In the genomic region with DNA sequence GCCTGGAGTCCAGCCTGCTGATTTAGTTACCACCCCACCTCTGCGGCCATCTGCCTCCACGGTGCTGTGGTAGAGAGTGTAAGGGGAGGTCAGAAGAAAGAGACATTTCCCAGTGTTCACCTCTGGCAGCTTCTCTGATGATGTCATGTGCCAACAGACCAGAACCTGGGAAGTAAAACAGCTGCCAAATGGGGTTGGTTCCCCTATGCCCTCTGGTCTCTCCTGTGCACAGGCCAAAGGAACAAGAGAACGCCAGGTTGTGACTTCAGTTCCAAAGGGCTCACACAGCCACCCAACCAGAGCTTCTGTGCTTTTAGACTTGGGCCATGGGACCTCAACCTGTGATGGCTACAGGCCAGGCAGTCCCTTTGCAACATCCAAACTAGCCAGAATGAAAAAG, we compare ENCODE assay signal across 18 mouse cellular contexts. TPM values are rescaled to one million over a fixed set of nuclear protein-coding genes. Genes with fewer than 3 reads are reported as not detected.
A peak's percentile ranks its signal among the peaks of the same experiment; 100 is the strongest.
DNase-seq lines count a peak whose midpoint lies in the region; ATAC-seq lines count a peak whose summit lies in the region.
"Had no signal": no experiment of that assay in that cellular context is flagged by ENCODE, and none has a peak within 500 bp of the region (broad histone marks: within the 10 kb centered on the region; RNA-seq: fewer than 3 reads in every experiment).

No protein-coding gene starts in this region.

- H3K9ac ChIP-seq in kidney, embryonic 16.5 days (replicated peaks; ENCODE audit: low read length) = no peak overlapping the region
- H3K9ac ChIP-seq: hindbrain, embryonic 13.5 days; midbrain, embryonic 13.5 days had no signal

- no peak overlapping the region for H3K27ac ChIP-seq in kidney, embryonic 16.5 days (ENCODE audit: low read length)
- H3K27ac ChIP-seq in limb, embryonic 10.5 days = peak overlapping the region; percentile 79; the same call in 1 of the 2 replicates
- H3K27ac ChIP-seq: hindbrain, embryonic 13.5 days; midbrain, embryonic 13.5 days had no signal

- H3K4me1 ChIP-seq in kidney, embryonic 16.5 days (ENCODE audit: insufficient read depth, low read length) = peaks cover 13% of the 10 kb centered on the region
- peaks cover 40% of the 10 kb centered on the region for H3K4me1 ChIP-seq in limb, embryonic 10.5 days

- 77% methylated on average over 3 of the region's 3 CpGs for WGBS in kidney, embryonic 16.5 days
- 89% methylated on average over 3 of the region's 3 CpGs for WGBS in limb, embryonic 10.5 days

- no peaks in the 10 kb centered on the region for H3K9me3 ChIP-seq in kidney, embryonic 16.5 days (ENCODE audit: low read length)
- no peaks in the 10 kb centered on the region for H3K9me3 ChIP-seq in limb, embryonic 10.5 days (replicated peaks)
- H3K9me3 ChIP-seq: midbrain, embryonic 13.5 days had no signal

- no peaks in the 10 kb centered on the region for H3K27me3 ChIP-seq in kidney, embryonic 16.5 days (ENCODE audit: insufficient read depth, low read length)
- no peaks in the 10 kb centered on the region for H3K27me3 ChIP-seq in limb, embryonic 10.5 days (ENCODE audit: low read depth, poor library complexity, severe bottlenecking)
- H3K27me3 ChIP-seq: hindbrain, embryonic 13.5 days; midbrain, embryonic 13.5 days had no signal

- no peak for ATAC-seq in kidney, embryonic 16.5 days (ENCODE audit: low FRiP score, low TSS enrichment)
- ATAC-seq: CD4-positive, CD25-positive, alpha-beta regulatory T cell, adult 4 months; inflammation-experienced regulatory T-cells, adult 6 months; midbrain, embryonic 13.5 days had no signal

- peak; percentile 48 to 55 for DNase-seq in cerebellum, postnatal 10 days
- DNase-seq in cerebellum, postnatal 4 days (ENCODE audit: low spot score in 2 of 2) = no peak
- DNase-seq in kidney, adult 8-10 months = peak; percentile 82 to 89
- peak; percentile 94 for DNase-seq in kidney, adult 9 months
- no peak for DNase-seq in limb, embryonic 10.5 days (ENCODE audit: low spot score)
- no peak for DNase-seq in lung, postnatal 25 days (ENCODE audit: low spot score)
- DNase-seq: cerebellum, adult 8-10 months; gastrocnemius, postnatal 25 days; left cerebral cortex, postnatal 4 days; lung, adult 2 months; lung, postnatal 14 days; right cerebral cortex, postnatal 14 days had no signal

- no peaks in the 10 kb centered on the region for H3K36me3 ChIP-seq in kidney, embryonic 16.5 days (ENCODE audit: insufficient read depth, low read length)
- H3K36me3 ChIP-seq in limb, embryonic 10.5 days = no peaks in the 10 kb centered on the region
- H3K36me3 ChIP-seq: hindbrain, embryonic 13.5 days; midbrain, embryonic 13.5 days had no signal

- no peak overlapping the region for H3K4me2 ChIP-seq in kidney, embryonic 16.5 days (replicated peaks; ENCODE audit: low read depth, low read length)
- H3K4me2 ChIP-seq: hindbrain, embryonic 13.5 days; liver, embryonic 11.5 days; midbrain, embryonic 13.5 days had no signal

- no peak overlapping the region for H3K4me3 ChIP-seq in kidney, embryonic 16.5 days (ENCODE audit: low read length)
- H3K4me3 ChIP-seq in limb, embryonic 10.5 days = no peak overlapping the region
- H3K4me3 ChIP-seq: hindbrain, embryonic 13.5 days; midbrain, embryonic 13.5 days had no signal

RNA-seq across cellular contexts. Expression of a gene that starts 45.9 kb away (rescaled TPM):
- 16.0 and 18.2 TPM in 2 replicates for polyA plus RNA-seq in kidney, embryonic 16.5 days (2015; fragmentation: Nextera tagmentation; extraction: Ambion mirVana)
- 13.2 and 13.5 TPM in 2 replicates for polyA plus RNA-seq in limb, embryonic 10.5 days (2016; fragmentation: Nextera tagmentation; extraction: Ambion mirVana)
- polyA plus RNA-seq: CD4-positive, CD25-positive, alpha-beta regulatory T cell, adult 4 months had no signal

Comparison
In these comparisons a context has a peak if more than half of its experiments do, and no peak if none do; other contexts are left out.
1. DNase-seq: peak in cerebellum, postnatal 10 days (2 of 2), kidney, adult 8-10 months (2 of 2) and kidney, adult 9 months (single experiment); none in cerebellum, postnatal 4 days (0 of 2), limb, embryonic 10.5 days (single experiment) and lung, postnatal 25 days (single experiment).